Mouse (Mus musculus): ENCODE measurements at regions not wholly inside any gene's neighbourhood (a gene's known extent, or its start where the extent isn't known, plus 50 kb on each side); places are given as distances from the start of the nearest gene placed in this dataset.

- no peak for TF ChIP-seq CTCF (conservative IDR thresholded peaks at IDR 0.05; ENCODE audit: insufficient read depth, insufficient read length, low read depth, low read length)
- no peak for TF ChIP-seq POLR2A (IDR thresholded peaks at IDR 0.05; ENCODE audit: low read depth, low read length)
These were observed 520.0 kb upstream of the Mpdz start for GRCm38 (mm10) chr4:81962586-81962985.

All from kidney, adult 2 months (tissue).